Mouse (Mus musculus): ENCODE data around the gene Hectd4.
"Not testable (repeated sequence)": the region's sequence is repeated elsewhere in the genome, so short reads cannot be mapped to it uniquely, and the experiment has no call there.

The Hectd4 gene

DNA sequence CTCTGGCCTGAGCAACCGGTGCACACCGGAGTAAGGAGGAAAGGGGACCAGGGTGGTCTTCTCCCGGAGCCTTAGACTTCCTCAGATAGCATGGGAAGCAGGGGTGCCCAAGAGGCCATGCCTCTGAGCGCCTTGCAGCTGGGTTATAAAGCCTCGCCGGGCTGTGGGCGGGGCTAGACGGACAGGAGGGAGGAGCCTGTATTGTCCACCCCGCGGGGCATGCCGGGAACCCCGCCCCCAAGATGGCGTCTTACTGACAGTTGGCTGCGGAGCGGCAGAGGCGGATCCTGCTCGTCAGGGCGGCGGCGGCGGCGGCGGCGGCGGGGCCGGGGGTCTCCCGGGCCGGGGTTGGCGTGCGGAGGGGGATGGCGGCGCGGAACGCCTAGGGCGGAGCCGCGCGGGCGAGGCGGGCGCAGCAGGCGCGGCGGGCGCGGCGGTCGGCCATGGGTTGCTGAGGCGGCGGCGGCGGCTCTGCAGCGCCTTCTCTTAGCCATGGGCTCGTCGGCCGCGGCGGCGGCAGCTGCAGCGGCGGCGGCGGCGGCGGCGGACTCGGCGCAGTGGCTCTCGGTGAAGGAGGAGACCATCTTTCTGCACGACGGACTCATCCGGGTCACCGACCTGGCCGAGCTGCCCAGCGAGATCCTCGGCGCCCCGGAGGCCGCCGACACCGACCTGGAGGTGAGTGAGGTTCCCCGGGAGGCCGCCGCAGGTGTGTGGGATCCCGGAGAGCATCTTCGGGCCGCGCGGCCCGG lies at the start of gene Hectd4:
Gene Hectd4, plus strand, starts transcription at position 240 of the 752 bp plus-strand sequence.
- CTCF ChIA-PET = no interaction called here

- CTCF ChIA-PET = no interaction called here
Observed at GRCm38 (mm10) chr5:121172835-121173234, 47.2 kb upstream of the Hectd4 start.

GRCm38 (mm10) chr5:121179077-121179857 lies 40.8 kb upstream of the Hectd4 start:
- CTCF ChIA-PET = no interaction called here

DNA sequence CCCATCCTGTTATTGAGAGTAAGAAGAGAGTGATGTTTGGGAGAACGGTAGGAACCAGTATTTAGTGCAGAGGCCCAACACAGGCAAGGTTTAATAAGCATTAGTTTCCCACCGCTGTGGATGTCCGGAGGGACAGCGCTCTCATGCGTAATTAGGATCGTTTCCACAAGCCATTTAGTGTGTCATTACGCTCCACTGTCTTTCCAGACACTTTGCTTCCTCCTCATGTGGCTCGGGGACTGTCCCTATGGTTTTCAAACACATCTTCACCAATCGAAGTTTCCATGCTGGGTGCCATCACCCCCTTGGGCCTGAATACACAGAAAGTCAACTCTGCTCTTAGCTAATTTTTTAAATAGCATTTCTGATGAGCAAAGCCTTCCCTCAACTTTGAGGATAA lies 36.8 kb upstream of the Hectd4 start:
- CTCF ChIA-PET = no interaction called here

DNA sequence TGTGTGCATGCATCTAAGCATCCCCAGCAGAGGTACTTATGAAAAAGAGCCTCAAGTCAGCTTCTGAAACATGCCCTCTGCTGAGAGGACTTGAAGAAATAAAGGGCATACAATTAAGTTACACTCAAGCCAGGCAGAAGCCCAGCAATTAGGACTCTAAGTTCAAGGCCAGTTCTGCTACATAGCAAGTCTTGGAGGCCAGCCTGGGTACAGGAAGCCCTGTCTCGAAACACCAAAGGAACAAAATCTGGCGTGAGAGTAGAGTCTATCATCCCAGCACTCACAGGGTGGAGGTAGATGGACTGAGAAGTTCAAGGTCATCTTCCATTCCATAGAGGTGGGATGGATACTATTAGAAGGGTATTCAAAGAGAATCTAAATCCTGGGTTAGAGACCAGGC lies 35.6 kb upstream of the Hectd4 start:
- CTCF ChIA-PET = no interaction called here

GRCm38 (mm10) chr5:121184945-121185551 lies 35.0 kb upstream of the Hectd4 start:
- CTCF ChIA-PET = no interaction called here

GRCm38 (mm10) chr5:121187580-121188001 lies 32.4 kb upstream of the Hectd4 start:
- CTCF ChIA-PET = no interaction called here

DNA sequence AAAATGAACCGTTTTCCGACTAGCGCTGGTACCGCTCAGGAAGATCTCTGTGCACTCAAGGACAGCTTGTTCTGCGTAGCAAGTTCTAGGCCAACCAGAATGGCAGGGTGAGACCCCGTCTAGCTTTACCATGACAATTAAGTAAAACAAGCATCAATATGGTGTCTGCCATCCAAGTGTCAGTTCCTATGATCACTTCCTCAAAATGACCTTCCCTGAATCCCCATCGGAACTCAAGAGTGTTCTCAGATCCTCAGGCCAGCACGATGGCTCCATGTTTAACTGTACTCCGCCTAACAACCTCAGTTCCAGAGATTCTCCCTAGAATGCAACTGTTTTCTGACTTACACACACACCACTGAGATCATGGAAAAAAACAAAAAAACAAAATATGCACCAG lies 31.8 kb upstream of the Hectd4 start:
- CTCF ChIA-PET = no interaction called here

- CTCF ChIA-PET = interaction anchor here (0.6 to 1.0 kb wide), 4 partner anchors 26 to 183 kb away, joined by 3 to 4 read pairs (median 4); no protein-coding TSS in a partner anchor
Observed at GRCm38 (mm10) chr5:121189182-121189581, 30.8 kb upstream of the Hectd4 start.

- CTCF ChIA-PET = interaction anchor here (0.6 to 1.0 kb wide), 2 partner anchors 31 to 378 kb away, joined by 3 read pairs; partner anchors contain the start of gene Oas1c
Observed at GRCm38 (mm10) chr5:121190210-121190835, 29.7 kb upstream of the Hectd4 start.

DNA sequence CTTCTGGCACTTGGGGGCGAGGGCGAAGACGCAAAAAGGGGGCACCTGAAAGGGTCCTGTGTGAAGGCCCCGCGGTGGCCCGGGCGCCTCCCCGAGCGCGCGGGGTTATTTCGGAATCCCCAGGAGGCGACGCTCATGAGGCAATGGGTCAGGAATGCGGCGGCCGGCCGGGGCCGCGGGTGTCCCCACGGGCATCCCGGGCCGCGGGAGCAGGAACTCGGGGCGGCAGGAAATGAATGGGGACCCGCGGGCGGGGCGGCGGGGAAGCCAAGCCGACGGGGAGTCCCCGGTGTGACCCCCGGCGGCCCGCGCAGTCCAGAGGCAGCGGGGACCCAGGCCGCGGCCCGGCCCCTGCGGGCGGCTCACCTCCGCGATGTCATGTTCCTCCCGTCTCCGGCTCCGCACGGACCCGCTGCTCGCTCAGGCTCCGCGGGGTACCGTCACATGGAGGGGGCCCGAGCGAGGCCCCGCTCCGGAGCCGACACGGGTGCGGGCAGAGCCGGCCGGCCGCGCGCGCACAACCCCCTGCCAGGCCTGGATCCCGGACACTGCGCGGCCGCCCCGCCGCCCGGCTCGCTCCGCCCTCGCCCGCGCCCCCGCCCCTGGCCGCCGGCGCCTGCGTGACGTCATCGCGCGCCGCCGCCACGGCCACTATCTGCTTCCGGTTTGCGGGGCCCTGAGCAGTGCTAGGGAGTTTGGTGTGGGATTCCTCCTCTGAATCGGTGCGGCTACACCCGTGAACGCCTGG lies 29.0 kb upstream of the Hectd4 start, which contains the start of gene Ptpn11:
Gene Ptpn11, minus strand, starts transcription at position 562 of the 748 bp plus-strand sequence.
- CTCF ChIA-PET = no interaction called here

DNA sequence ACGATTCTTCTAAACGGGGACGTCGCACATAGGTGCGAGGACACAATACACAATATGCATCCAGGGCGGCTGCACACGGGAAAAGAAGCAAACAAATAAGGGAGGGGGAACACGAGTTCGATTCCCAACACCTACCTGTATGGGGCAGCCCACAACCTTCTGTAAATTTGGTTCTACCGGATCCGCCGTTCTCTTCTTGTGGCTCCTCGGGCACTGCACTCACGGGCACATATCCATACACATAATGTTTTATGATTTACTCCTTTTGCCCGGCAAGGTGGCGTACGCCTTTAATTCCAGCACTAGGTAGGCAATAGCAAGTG lies 28.5 kb upstream of the Hectd4 start:
- CTCF ChIA-PET = no interaction called here

GRCm38 (mm10) chr5:121194173-121194572 lies 25.8 kb upstream of the Hectd4 start:
- CTCF ChIA-PET = no interaction called here

DNA sequence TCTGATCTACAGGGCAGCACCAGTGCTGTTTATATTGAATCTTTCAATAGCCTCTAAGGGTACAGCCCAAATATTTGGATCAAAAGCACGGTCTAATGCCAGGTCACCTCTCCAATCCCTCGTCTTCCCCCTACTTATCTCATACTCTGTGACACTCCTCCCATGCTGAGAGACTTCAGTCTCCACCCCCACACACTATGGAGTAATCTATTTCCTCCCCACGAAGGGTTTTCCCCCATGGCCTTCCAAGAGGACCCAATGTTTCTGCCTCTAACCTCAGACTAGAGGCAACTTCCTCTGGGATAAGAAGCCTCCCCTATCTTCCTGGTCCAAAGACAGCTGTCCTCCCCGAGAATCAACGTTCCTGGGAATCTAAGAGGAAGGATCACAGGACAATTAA lies 23.3 kb upstream of the Hectd4 start:
- CTCF ChIA-PET = no interaction called here

DNA sequence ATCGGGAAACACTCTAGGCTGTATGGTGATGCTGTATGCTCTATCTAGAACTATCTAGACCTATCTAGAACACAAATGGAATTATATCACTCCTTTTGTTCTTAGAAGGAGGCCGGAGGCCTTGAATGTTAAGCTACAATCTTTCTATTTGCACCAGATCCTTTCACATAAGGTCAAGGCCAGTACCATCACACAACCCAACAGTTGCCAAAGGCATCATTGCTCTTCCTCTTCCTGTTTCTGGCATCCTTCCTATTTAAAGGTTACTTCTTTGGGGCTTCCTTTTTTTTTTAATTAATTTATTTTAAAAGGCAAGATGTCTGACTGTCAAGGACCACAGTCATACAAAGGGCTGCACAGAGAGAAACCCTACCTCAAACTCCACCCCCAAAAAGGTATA lies 22.7 kb upstream of the Hectd4 start:
- CTCF ChIA-PET = no interaction called here

DNA sequence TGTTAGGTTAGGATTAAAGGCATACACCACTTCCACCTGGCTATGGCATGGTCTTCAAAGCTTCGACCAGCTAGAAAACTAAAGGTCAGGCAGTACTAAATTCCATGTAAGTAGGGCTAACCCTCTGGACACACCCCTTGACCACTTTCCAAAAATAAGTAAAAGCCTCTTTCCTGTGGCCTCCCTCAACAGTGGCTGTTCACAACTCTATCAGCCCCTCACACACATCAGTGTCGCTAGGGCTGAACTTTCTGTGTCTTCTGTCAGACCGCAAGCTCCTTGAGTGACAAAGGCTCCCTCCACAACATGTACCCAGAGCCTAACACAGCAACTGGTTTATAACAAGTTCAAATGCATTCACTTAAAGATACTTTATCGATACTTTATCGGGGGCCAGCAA lies 21.6 kb upstream of the Hectd4 start:
- CTCF ChIA-PET = interaction anchor here (0.8 kb wide), 1 partner anchor 18 kb away, joined by 16 read pairs; no protein-coding TSS in a partner anchor

DNA sequence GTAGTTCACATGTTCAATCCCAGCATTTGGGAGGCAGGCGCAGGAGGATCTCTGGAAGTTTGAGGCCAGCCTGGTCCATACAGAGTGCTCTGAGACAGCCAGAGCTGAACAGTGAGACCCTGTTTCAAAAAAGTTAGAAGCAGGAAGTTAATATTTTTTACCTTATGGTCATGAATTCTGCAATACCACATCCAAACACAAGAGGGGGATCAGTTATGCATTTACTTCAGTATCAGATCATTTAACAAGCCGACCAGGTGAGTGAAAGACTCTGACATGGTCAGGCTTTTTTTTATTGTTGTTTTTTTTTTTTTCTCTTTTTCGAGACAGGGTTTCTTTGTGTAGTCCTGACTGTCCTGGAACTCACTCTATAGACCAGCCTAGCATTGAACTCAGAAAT lies 18.3 kb upstream of the Hectd4 start:
- CTCF ChIA-PET = no interaction called here

DNA sequence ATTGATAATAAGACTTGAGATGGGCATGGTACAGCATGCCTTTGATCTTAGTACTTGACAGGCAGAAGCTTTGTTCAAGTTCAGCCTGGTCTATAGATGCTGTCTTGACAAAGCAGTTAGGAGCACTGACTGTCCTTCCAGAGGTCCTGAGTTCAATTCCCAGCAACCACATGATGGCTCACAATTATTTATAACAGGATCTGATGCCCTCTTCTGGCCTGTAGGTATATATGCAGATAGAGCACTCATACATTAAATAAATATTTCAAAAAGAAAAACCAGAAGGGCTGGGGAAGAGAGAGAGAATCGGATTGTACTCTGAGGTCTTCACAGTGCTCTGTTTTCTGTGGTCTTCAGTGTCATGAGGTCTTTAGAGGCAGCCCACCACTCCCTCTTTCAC lies 17.6 kb upstream of the Hectd4 start:
- CTCF ChIA-PET = interaction anchor here (0.5 kb wide), 1 partner anchor 533 kb away, joined by 5 read pairs; no protein-coding TSS in a partner anchor

GRCm38 (mm10) chr5:121204132-121205089 lies 15.6 kb upstream of the Hectd4 start, which contains the start of gene Rpl6:
Rpl6 (plus strand) TSS chr5:121204481.
- CTCF ChIA-PET = interaction anchor here (1.0 kb wide), 1 partner anchor 40 kb away, joined by 3 read pairs; no protein-coding TSS in a partner anchor

GRCm38 (mm10) chr5:121205537-121206130 lies 14.4 kb upstream of the Hectd4 start:
- CTCF ChIA-PET = not testable (repeated sequence)
